Mouse (Mus musculus): ENCODE data around the gene Eef1akmt3.

DNA sequence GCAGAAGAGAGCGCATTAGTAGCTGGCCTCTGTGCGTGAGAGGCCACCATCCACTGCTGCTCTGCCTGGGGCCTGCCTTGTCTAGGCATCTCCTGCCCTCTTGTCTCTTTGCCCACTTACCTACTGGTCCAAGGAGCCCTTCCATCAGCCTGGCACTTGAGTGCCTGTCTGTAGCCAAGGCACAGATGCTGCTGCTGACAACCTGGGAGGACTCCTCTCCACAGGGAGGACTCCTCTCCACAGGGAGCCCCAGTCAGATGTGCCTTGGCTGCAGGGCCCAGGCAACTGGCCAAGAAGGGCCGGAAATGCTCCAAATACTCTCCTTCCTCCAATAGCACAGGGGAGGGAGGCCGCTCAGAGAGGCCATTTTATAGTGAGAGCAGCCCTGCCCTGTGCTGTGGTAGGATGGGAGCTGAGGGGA, 54.8 kb downstream of the Eef1akmt3 start:
- TF ChIP-seq TAL1 (IDR thresholded peaks at IDR 0.05; ENCODE audit: low read length) (no peak), GATA1 (IDR thresholded peaks at IDR 0.05; ENCODE audit: low read length) (no peak)
